Mouse (Mus musculus): Measurements from ENCODE around the gene Ntn3. TPM values are rescaled to one million over a fixed set of nuclear protein-coding genes. Genes with fewer than 3 reads are reported as not detected.

The Ntn3 gene
- polyA plus RNA-seq, 1 experiment from 2014 or later, result 4.9 TPM

- H3K36me3 ChIP-seq (ENCODE audit: control insufficient read depth, insufficient read depth, low read length), result peaks cover 49% of the 10 kb centered on the region
These were observed 27.6 kb upstream of the Ntn3 start for GRCm38 (mm10) chr17:24236921-24237320.

DNA sequence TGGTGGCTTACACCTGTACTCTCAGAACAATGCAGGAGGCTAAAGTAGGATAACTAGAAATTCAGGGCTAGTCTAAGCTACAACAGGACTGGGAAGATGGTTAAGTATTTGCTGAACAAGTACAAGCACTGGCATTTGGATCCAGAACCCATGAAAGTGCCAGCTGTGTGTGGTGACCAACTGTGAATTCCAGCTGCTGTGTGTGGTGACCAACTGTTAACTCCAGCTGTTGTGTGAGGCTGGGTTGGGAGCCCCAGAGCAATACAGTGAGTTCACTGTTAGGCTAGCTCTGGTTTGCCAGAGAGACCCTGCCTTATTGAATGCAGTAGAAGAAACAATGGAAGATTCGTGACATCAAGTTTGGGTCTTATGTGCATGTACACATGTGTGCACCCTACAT is 27.1 kb upstream of the Ntn3 start:
- no peak for DNase-seq (ENCODE audit: low spot score)
- 100% methylated on average over 1 of the region's 1 CpGs for WGBS
- H3K4me1 ChIP-seq (replicated peaks; ENCODE audit: control insufficient read depth, insufficient read depth, low read length), result no peaks in the 10 kb centered on the region

More at GRCm38 (mm10) chr17:24236921-24237320, 27.6 kb upstream of the Ntn3 start:
- Histone ChIP-seq H3K9me3 (ENCODE audit: control insufficient read depth, low read length) (no peaks in the 10 kb centered on the region), H3K9ac (ENCODE audit: low read length) (no peak overlapping the region), H3K27ac (ENCODE audit: low read depth, low read length) (no peak overlapping the region), H3K4me1 (replicated peaks; ENCODE audit: control insufficient read depth, insufficient read depth, low read length) (no peaks in the 10 kb centered on the region), H3K4me2 (ENCODE audit: low read depth, low read length, severe bottlenecking) (no peak overlapping the region), H3K4me3 (ENCODE audit: low read depth, low read length) (no peak overlapping the region), H3K27me3 (ENCODE audit: control insufficient read depth, insufficient read depth, low read length) (no peaks in the 10 kb centered on the region)
- 92% methylated on average over 7 of the region's 7 CpGs for WGBS
- DNase-seq (ENCODE audit: low spot score) (no peak), ATAC-seq (replicated peaks; ENCODE audit: low FRiP score) (no peak)

GRCm38 (mm10) chr17:24227941-24228340 is 18.6 kb upstream of the Ntn3 start:
- Histone ChIP-seq H3K4me2 (ENCODE audit: low read depth, low read length, severe bottlenecking) (no peak overlapping the region), H3K9ac (ENCODE audit: low read length) (no peak overlapping the region), H3K9me3 (ENCODE audit: control insufficient read depth, low read length) (no peaks in the 10 kb centered on the region), H3K27ac (ENCODE audit: low read depth, low read length) (no peak overlapping the region), H3K4me1 (replicated peaks; ENCODE audit: control insufficient read depth, insufficient read depth, low read length) (no peaks in the 10 kb centered on the region), H3K36me3 (ENCODE audit: control insufficient read depth, insufficient read depth, low read length) (peaks cover 39% of the 10 kb centered on the region), H3K4me3 (ENCODE audit: low read depth, low read length) (no peak overlapping the region), H3K27me3 (ENCODE audit: control insufficient read depth, insufficient read depth, low read length) (no peaks in the 10 kb centered on the region)
- DNase-seq (ENCODE audit: low spot score) (no peak), ATAC-seq (replicated peaks; ENCODE audit: low FRiP score) (no peak)
- WGBS, result 97% methylated on average over 7 of the region's 7 CpGs

More for the DNA sequence above, 27.1 kb upstream of the Ntn3 start:
- no peak overlapping the region for H3K27ac ChIP-seq (ENCODE audit: low read depth, low read length)
- H3K4me2 ChIP-seq (ENCODE audit: low read depth, low read length, severe bottlenecking), result no peak overlapping the region
- H3K9ac ChIP-seq (ENCODE audit: low read length), result no peak overlapping the region
- no peaks in the 10 kb centered on the region for H3K27me3 ChIP-seq (ENCODE audit: control insufficient read depth, insufficient read depth, low read length)
- H3K9me3 ChIP-seq (ENCODE audit: control insufficient read depth, low read length), result no peaks in the 10 kb centered on the region
- peaks cover 52% of the 10 kb centered on the region for H3K36me3 ChIP-seq (ENCODE audit: control insufficient read depth, insufficient read depth, low read length)
- ATAC-seq (replicated peaks; ENCODE audit: low FRiP score), result no peak
- H3K4me3 ChIP-seq (ENCODE audit: low read depth, low read length), result no peak overlapping the region

DNA sequence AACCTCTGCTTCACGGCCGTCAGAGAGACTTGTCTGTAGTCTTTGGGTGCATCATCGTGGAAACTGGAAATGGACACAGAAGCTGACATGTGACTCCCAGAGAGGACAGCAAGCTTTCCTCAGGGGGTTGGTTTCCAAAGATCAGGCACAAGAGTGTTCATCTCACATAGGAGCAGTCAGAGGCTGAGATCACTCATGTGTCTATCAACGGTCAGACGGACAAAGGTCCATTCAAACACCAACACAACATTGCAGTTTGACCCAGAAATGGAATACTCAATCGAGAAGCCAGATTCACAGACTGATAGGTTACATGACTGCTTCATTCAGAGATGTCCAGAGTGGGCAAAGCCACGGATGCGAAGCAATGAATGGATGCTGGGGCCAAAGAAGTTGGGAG is 17.4 kb upstream of the Ntn3 start:
- H3K27ac ChIP-seq (ENCODE audit: low read depth, low read length), result no peak overlapping the region
- no peak overlapping the region for H3K4me3 ChIP-seq (ENCODE audit: low read depth, low read length)
- H3K4me2 ChIP-seq (ENCODE audit: low read depth, low read length, severe bottlenecking), result no peak overlapping the region
- DNase-seq (ENCODE audit: low spot score) (no peak), ATAC-seq (replicated peaks; ENCODE audit: low FRiP score) (no peak)
- H3K27me3 ChIP-seq (ENCODE audit: control insufficient read depth, insufficient read depth, low read length), result no peaks in the 10 kb centered on the region
- WGBS, result 92% methylated on average over 8 of the region's 8 CpGs
- no peaks in the 10 kb centered on the region for H3K9me3 ChIP-seq (ENCODE audit: control insufficient read depth, low read length)
- peaks cover 28% of the 10 kb centered on the region; the same call in 1 of the 2 replicates for H3K36me3 ChIP-seq (ENCODE audit: control insufficient read depth, insufficient read depth, low read length)
- H3K9ac ChIP-seq (ENCODE audit: low read length), result no peak overlapping the region
- no peaks in the 10 kb centered on the region for H3K4me1 ChIP-seq (replicated peaks; ENCODE audit: control insufficient read depth, insufficient read depth, low read length)

DNA sequence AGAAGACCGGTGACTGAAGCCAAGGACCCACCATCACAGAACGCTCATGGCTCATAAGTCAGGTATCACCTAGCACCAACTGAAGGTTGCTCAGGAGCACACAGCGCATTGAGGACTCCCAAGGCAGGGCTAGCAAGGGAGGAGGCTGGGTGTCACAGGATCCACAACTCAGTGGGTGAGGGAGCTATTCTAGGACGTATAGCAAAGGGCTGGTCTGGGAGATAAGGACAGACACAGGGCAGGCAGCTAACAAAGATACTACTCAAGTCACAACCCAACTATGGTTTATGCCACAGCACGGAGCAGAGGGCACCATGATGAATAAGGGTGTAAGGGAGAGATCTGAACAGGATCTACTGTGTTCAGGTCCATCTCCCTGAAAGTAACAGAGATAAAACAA is 16.5 kb upstream of the Ntn3 start:
- Histone ChIP-seq H3K4me3 (ENCODE audit: low read depth, low read length) (no peak overlapping the region), H3K36me3 (ENCODE audit: control insufficient read depth, insufficient read depth, low read length) (peaks cover 27% of the 10 kb centered on the region; the same call in 1 of the 2 replicates), H3K4me2 (ENCODE audit: low read depth, low read length, severe bottlenecking) (no peak overlapping the region), H3K9me3 (ENCODE audit: control insufficient read depth, low read length) (no peaks in the 10 kb centered on the region), H3K27me3 (ENCODE audit: control insufficient read depth, insufficient read depth, low read length) (no peaks in the 10 kb centered on the region), H3K9ac (ENCODE audit: low read length) (no peak overlapping the region), H3K27ac (ENCODE audit: low read depth, low read length) (no peak overlapping the region), H3K4me1 (replicated peaks; ENCODE audit: control insufficient read depth, insufficient read depth, low read length) (no peaks in the 10 kb centered on the region)
- ATAC-seq (replicated peaks; ENCODE audit: low FRiP score) (no peak), DNase-seq (ENCODE audit: low spot score) (no peak)
- 88% methylated on average over 5 of the region's 5 CpGs for WGBS

DNA sequence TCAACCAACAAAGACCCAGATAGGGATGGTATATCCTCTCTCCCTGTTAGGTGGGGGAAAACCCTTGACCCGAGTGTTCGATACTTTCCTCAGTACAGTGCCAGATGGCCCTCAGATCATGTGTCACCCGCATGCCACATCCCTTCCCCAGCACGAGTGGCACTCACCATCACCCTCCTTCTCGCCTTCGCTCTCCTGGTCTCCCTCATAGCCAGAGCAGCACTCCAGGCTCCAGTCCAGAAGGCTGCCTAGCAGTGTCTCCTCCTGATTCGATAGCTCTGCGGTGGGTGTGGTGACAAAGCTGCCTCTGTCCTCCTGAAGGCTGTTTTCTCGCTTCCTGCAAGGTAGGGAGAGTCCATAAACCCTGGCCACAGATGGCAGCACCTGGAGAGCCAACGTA is 15.4 kb upstream of the Ntn3 start:
- Histone ChIP-seq H3K9ac (ENCODE audit: low read length) (no peak overlapping the region), H3K4me3 (ENCODE audit: low read depth, low read length) (no peak overlapping the region), H3K4me1 (replicated peaks; ENCODE audit: control insufficient read depth, insufficient read depth, low read length) (peaks cover 3% of the 10 kb centered on the region), H3K36me3 (ENCODE audit: control insufficient read depth, insufficient read depth, low read length) (peaks cover 23% of the 10 kb centered on the region; the same call in 1 of the 2 replicates), H3K9me3 (ENCODE audit: control insufficient read depth, low read length) (no peaks in the 10 kb centered on the region), H3K27me3 (ENCODE audit: control insufficient read depth, insufficient read depth, low read length) (no peaks in the 10 kb centered on the region), H3K27ac (ENCODE audit: low read depth, low read length) (no peak overlapping the region), H3K4me2 (ENCODE audit: low read depth, low read length, severe bottlenecking) (no peak overlapping the region)
- ATAC-seq (replicated peaks; ENCODE audit: low FRiP score) (no peak), DNase-seq (ENCODE audit: low spot score) (no peak)
- WGBS, result 91% methylated on average over 10 of the region's 10 CpGs

DNA sequence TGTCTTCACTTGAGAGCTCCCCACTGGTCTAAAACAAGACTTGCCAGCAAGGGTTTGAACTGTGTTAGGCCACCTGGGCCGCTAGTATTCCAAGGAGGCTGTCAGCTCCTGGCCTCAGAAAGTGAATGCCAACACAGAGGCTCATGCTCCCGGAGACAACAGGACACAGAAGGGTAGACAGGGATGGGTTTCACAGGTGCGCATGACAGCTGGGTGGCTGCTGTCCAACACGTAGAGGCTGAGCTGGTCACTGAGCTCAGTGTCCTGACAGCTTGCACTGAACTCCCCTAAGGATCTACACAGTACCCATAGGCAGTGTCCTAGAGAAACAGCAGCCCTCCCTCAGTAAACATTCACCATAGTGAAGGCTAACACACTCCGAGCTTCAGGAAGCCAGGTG is 14.2 kb upstream of the Ntn3 start:
- Histone ChIP-seq H3K4me1 (replicated peaks; ENCODE audit: control insufficient read depth, insufficient read depth, low read length) (peaks cover 8% of the 10 kb centered on the region), H3K4me3 (ENCODE audit: low read depth, low read length) (no peak overlapping the region), H3K4me2 (ENCODE audit: low read depth, low read length, severe bottlenecking) (no peak overlapping the region), H3K36me3 (ENCODE audit: control insufficient read depth, insufficient read depth, low read length) (peaks cover 23% of the 10 kb centered on the region; the same call in 1 of the 2 replicates), H3K9ac (ENCODE audit: low read length) (no peak overlapping the region), H3K27ac (ENCODE audit: low read depth, low read length) (no peak overlapping the region), H3K9me3 (ENCODE audit: control insufficient read depth, low read length) (no peaks in the 10 kb centered on the region), H3K27me3 (ENCODE audit: control insufficient read depth, insufficient read depth, low read length) (no peaks in the 10 kb centered on the region)
- DNase-seq (ENCODE audit: low spot score), result no peak
- WGBS, result 87% methylated on average over 5 of the region's 5 CpGs
- ATAC-seq (replicated peaks; ENCODE audit: low FRiP score), result no peak

GRCm38 (mm10) chr17:24222653-24223052 is 13.3 kb upstream of the Ntn3 start:
- H3K4me1 ChIP-seq (replicated peaks; ENCODE audit: control insufficient read depth, insufficient read depth, low read length), result peaks cover 8% of the 10 kb centered on the region
- H3K9me3 ChIP-seq (ENCODE audit: control insufficient read depth, low read length), result no peaks in the 10 kb centered on the region
- no peaks in the 10 kb centered on the region for H3K27me3 ChIP-seq (ENCODE audit: control insufficient read depth, insufficient read depth, low read length)
- 84% methylated on average over 6 of the region's 6 CpGs for WGBS
- no peak for DNase-seq (ENCODE audit: low spot score)
- no peak for ATAC-seq (replicated peaks; ENCODE audit: low FRiP score)
- H3K36me3 ChIP-seq (ENCODE audit: control insufficient read depth, insufficient read depth, low read length), result peaks cover 21% of the 10 kb centered on the region; the same call in 1 of the 2 replicates
- no peak overlapping the region for H3K27ac ChIP-seq (ENCODE audit: low read depth, low read length)
- H3K4me2 ChIP-seq (ENCODE audit: low read depth, low read length, severe bottlenecking), result no peak overlapping the region
- H3K4me3 ChIP-seq (ENCODE audit: low read depth, low read length), result no peak overlapping the region
- no peak overlapping the region for H3K9ac ChIP-seq (ENCODE audit: low read length)

Measured in forebrain, embryonic 11.5 days (tissue).